Mouse (Mus musculus) heart, embryonic 13.5 days (tissue): Measurements from ENCODE around the gene Tm9sf4. TPM values are rescaled to one million over a fixed set of nuclear protein-coding genes. Genes with fewer than 3 reads are reported as not detected.

ENCODE experiments used
- ATAC-seq: fragments of 200-750 bp; cut with Nextera tagmentation; 2 replicates; pipeline ENCODE4 v1.8.0; 2017; ENCODE audit warnings: moderate TSS enrichment; ENCODE audit not compliant: insufficient number of reproducible peaks, low FRiP score, low TSS enrichment; ENCODE audit errors: extremely low read depth
- H3K27ac ChIP-seq: fragments of 300-500 bp; sonication (generic); replicated peaks from 2 replicates; pipeline ENCODE4 v1.5.1; 2015; ENCODE audit warnings: moderate library complexity, mild to moderate bottlenecking, inconsistent platforms
- H3K27me3 ChIP-seq: fragments of 300-500 bp; sonication (generic); replicated peaks from 2 replicates; pipeline ENCODE4 v1.6.1; 2015; ENCODE audit warnings: mild to moderate bottlenecking, inconsistent platforms
- H3K36me3 ChIP-seq: fragments of 300-500 bp; sonication (generic); 2 replicates; pipeline ENCODE4 v1.6.1; 2015; ENCODE audit warnings: mild to moderate bottlenecking, inconsistent platforms
- H3K4me1 ChIP-seq: fragments of 300-500 bp; sonication (generic); 2 replicates; pipeline ENCODE4 v1.6.1; 2015; ENCODE audit warnings: inconsistent platforms
- H3K4me2 ChIP-seq: fragments of 300-500 bp; sonication (generic); 2 replicates; pipeline ENCODE4 v1.6.1; 2015; ENCODE audit warnings: inconsistent platforms, mild to moderate bottlenecking, moderate library complexity
- H3K4me3 ChIP-seq: fragments of 300-500 bp; sonication (generic); 2 replicates; pipeline ENCODE4 v1.5.1; 2015; ENCODE audit warnings: moderate library complexity, mild to moderate bottlenecking, inconsistent platforms
- H3K9ac ChIP-seq: fragments of 300-500 bp; sonication (generic); 2 replicates; pipeline ENCODE4 v1.6.1; 2015; ENCODE audit warnings: inconsistent platforms, mild to moderate bottlenecking, moderate library complexity
- H3K9me3 ChIP-seq: fragments of 300-500 bp; sonication (generic); 2 replicates; pipeline ENCODE4 v1.6.1; 2016; ENCODE audit warnings: inconsistent platforms
- WGBS: fragments of 180-500 bp; shearing (Covaris S2); methylation state at CpG from one replicate; pipeline ENCODE4 v1.1.7; 2015; ENCODE audit warnings: mixed read lengths; 5-methylcytosine and 5-hydroxymethylcytosine counted together
- polyA plus RNA-seq: library from polyadenylated mRNA; unstranded; fragments of >200 nt; fragmentation: Nextera tagmentation; extraction: Ambion mirVana; gene quantifications from 2 replicates; pipeline ENCODE4 v1.2.1, GENCODE M21; 2015

Gene Tm9sf4
- polyA plus RNA-seq, 1 experiment from 2014 or later = 59.0 TPM

- Histone ChIP-seq H3K4me3 (no peak overlapping the region), H3K4me1 (peaks cover 20% of the 10 kb centered on the region), H3K27me3 (peaks cover 16% of the 10 kb centered on the region), H3K27ac (no peak overlapping the region), H3K4me2 (no peak overlapping the region), H3K9me3 (no peaks in the 10 kb centered on the region), H3K9ac (no peak overlapping the region), H3K36me3 (no peaks in the 10 kb centered on the region)
- ATAC-seq = no peak
- 76% methylated on average over 7 of the region's 7 CpGs for WGBS
These were observed 21.9 kb upstream of the Tm9sf4 start for GRCm38 (mm10) chr2:153139158-153139557.

- WGBS = 15% methylated on average over 9 of the region's 9 CpGs
- Histone ChIP-seq H3K4me2 (peak overlapping the region; percentile 5; the same call in 1 of the 2 replicates), H3K9me3 (no peaks in the 10 kb centered on the region), H3K4me3 (no peak overlapping the region), H3K4me1 (peaks cover 20% of the 10 kb centered on the region), H3K27me3 (peaks cover 23% of the 10 kb centered on the region), H3K9ac (no peak overlapping the region), H3K36me3 (no peaks in the 10 kb centered on the region), H3K27ac (peak overlapping the region; percentile 73)
- no peak for ATAC-seq
These were observed 21.0 kb upstream of the Tm9sf4 start for GRCm38 (mm10) chr2:153139996-153140613.

- no peak for ATAC-seq
- Histone ChIP-seq H3K4me1 (peaks cover 20% of the 10 kb centered on the region), H3K9ac (peak overlapping the region; percentile 33; the same call in 1 of the 2 replicates), H3K4me2 (peak overlapping the region; percentile 28; the same call in 1 of the 2 replicates), H3K27ac (no peak overlapping the region), H3K4me3 (no peak overlapping the region), H3K27me3 (peaks cover 44% of the 10 kb centered on the region), H3K9me3 (no peaks in the 10 kb centered on the region), H3K36me3 (no peaks in the 10 kb centered on the region)
- WGBS = 24% methylated on average over 10 of the region's 10 CpGs
These were observed 18.4 kb upstream of the Tm9sf4 start for GRCm38 (mm10) chr2:153142620-153143199.

GRCm38 (mm10) chr2:153145346-153145745 lies 15.8 kb upstream of the Tm9sf4 start:
- peaks cover 8% of the 10 kb centered on the region for H3K4me1 ChIP-seq
- H3K36me3 ChIP-seq = no peaks in the 10 kb centered on the region
- no peak overlapping the region for H3K4me2 ChIP-seq
- ATAC-seq = no peak
- H3K9ac ChIP-seq = no peak overlapping the region
- H3K9me3 ChIP-seq = no peaks in the 10 kb centered on the region
- no peak overlapping the region for H3K4me3 ChIP-seq
- H3K27ac ChIP-seq = no peak overlapping the region
- peaks cover 44% of the 10 kb centered on the region for H3K27me3 ChIP-seq
- 74% methylated on average over 5 of the region's 5 CpGs for WGBS

- no peak overlapping the region for H3K4me3 ChIP-seq
- no peak overlapping the region for H3K9ac ChIP-seq
- no peak for ATAC-seq
- no peaks in the 10 kb centered on the region for H3K36me3 ChIP-seq
- no peak overlapping the region for H3K27ac ChIP-seq
- WGBS = 80% methylated on average over 3 of the region's 3 CpGs
- H3K4me1 ChIP-seq = peaks cover 10% of the 10 kb centered on the region
- H3K9me3 ChIP-seq = no peaks in the 10 kb centered on the region
- no peak overlapping the region for H3K4me2 ChIP-seq
- peaks cover 39% of the 10 kb centered on the region for H3K27me3 ChIP-seq
These were observed 13.9 kb upstream of the Tm9sf4 start for GRCm38 (mm10) chr2:153147236-153147635.

- peaks cover 34% of the 10 kb centered on the region for H3K27me3 ChIP-seq
- no peaks in the 10 kb centered on the region for H3K9me3 ChIP-seq
- 23% methylated on average over 3 of the region's 3 CpGs for WGBS
- no peak overlapping the region for H3K4me3 ChIP-seq
- H3K4me2 ChIP-seq = no peak overlapping the region
- no peak overlapping the region for H3K9ac ChIP-seq
- no peak overlapping the region for H3K27ac ChIP-seq
- no peak for ATAC-seq
- H3K4me1 ChIP-seq = peaks cover 6% of the 10 kb centered on the region
- no peaks in the 10 kb centered on the region for H3K36me3 ChIP-seq
These were observed 13.4 kb upstream of the Tm9sf4 start for GRCm38 (mm10) chr2:153147715-153148114.

GRCm38 (mm10) chr2:153149742-153150141 lies 11.4 kb upstream of the Tm9sf4 start:
- WGBS = 70% methylated on average over 3 of the region's 3 CpGs
- Histone ChIP-seq H3K27me3 (peaks cover 30% of the 10 kb centered on the region), H3K4me1 (peaks cover 6% of the 10 kb centered on the region), H3K9me3 (no peaks in the 10 kb centered on the region), H3K4me3 (no peak overlapping the region), H3K4me2 (no peak overlapping the region), H3K36me3 (no peaks in the 10 kb centered on the region), H3K27ac (no peak overlapping the region), H3K9ac (no peak overlapping the region)
- no peak for ATAC-seq

- Histone ChIP-seq H3K4me1 (peaks cover 6% of the 10 kb centered on the region), H3K4me3 (no peak overlapping the region), H3K27me3 (peaks cover 20% of the 10 kb centered on the region), H3K9me3 (no peaks in the 10 kb centered on the region), H3K4me2 (no peak overlapping the region), H3K9ac (0 out of 2 replicates have a peak overlapping the region, but pooled peaks have one; percentile 33), H3K27ac (no peak overlapping the region), H3K36me3 (no peaks in the 10 kb centered on the region)
- 32% methylated on average over 7 of the region's 7 CpGs for WGBS
- no peak for ATAC-seq
These were observed 10.1 kb upstream of the Tm9sf4 start for GRCm38 (mm10) chr2:153151026-153151425.

GRCm38 (mm10) chr2:153151926-153152665 lies 9.0 kb upstream of the Tm9sf4 start:
- Histone ChIP-seq H3K4me2 (no peak overlapping the region), H3K9me3 (no peaks in the 10 kb centered on the region), H3K4me1 (peaks cover 6% of the 10 kb centered on the region), H3K36me3 (no peaks in the 10 kb centered on the region), H3K9ac (no peak overlapping the region), H3K4me3 (no peak overlapping the region), H3K27me3 (peaks cover 9% of the 10 kb centered on the region; the same call in 1 of the 2 replicates), H3K27ac (no peak overlapping the region)
- WGBS = 70% methylated on average over 8 of the region's 8 CpGs
- no peak for ATAC-seq

- no peak overlapping the region for H3K4me2 ChIP-seq
These were observed 8.1 kb upstream of the Tm9sf4 start for GRCm38 (mm10) chr2:153153033-153153450.

GRCm38 (mm10) chr2:153157270-153157669 lies 3.8 kb upstream of the Tm9sf4 start:
- H3K9me3 ChIP-seq = no peaks in the 10 kb centered on the region
- ATAC-seq = no peak
- H3K27ac ChIP-seq = no peak overlapping the region
- no peak overlapping the region for H3K4me3 ChIP-seq
- H3K9ac ChIP-seq = no peak overlapping the region
- H3K27me3 ChIP-seq = peaks cover 7% of the 10 kb centered on the region; the same call in 1 of the 2 replicates
- peaks cover 4% of the 10 kb centered on the region for H3K4me1 ChIP-seq
- H3K36me3 ChIP-seq = no peaks in the 10 kb centered on the region
- WGBS = 71% methylated on average over 2 of the region's 3 CpGs
- no peak overlapping the region for H3K4me2 ChIP-seq

More at GRCm38 (mm10) chr2:153153033-153153450, 8.1 kb upstream of the Tm9sf4 start:
- Histone ChIP-seq H3K36me3 (no peaks in the 10 kb centered on the region), H3K9me3 (no peaks in the 10 kb centered on the region), H3K27me3 (peaks cover 7% of the 10 kb centered on the region; the same call in 1 of the 2 replicates), H3K9ac (no peak overlapping the region), H3K4me1 (peaks cover 6% of the 10 kb centered on the region), H3K4me3 (no peak overlapping the region), H3K27ac (no peak overlapping the region)
- 67% methylated on average over 4 of the region's 4 CpGs for WGBS
- ATAC-seq = no peak
